Mouse (Mus musculus): ENCODE measurements around the gene Snrnp40. TPM values are rescaled to one million over a fixed set of nuclear protein-coding genes. Genes with fewer than 3 reads are reported as not detected.

Gene Snrnp40
- polyA plus RNA-seq (2017; shearing (Covaris generic)): 100 to 1,000 TPM; 114 to 136 TPM

DNA sequence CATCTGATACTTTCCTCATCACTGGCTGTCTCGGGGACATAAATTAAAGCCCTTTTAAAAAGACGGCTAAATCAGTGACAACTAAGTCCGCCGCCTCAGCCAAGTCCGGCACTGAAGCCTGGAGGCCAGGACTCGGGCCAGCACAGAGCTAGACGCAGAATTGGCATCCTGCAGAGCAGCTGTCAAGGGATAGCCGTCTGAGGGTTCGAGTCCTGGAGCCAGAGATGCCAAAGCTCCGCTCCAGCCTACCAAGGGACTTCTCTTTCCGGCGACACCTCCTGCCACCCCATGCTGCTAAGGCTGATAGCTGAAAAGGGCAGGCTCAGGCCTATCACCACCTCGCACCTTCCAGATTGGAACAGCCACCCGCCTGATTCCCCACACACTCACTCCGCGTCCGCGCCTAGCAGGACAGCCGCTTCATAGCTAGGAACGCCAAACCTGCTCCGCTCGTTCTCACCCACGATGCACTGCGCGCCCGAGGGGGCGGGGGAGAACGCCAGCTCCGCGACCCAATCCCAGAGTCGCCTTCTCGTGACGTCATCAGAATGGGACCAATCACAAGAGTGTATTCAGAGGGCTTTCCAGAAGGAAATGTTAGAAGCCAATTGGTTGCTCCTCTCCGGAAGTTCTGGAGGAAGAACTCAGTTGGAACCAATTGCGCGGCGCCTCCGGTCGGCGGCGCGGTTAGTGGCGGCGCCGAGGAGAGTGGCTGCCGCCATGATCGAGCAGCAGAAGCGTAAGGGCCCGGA is at the start of gene Snrnp40, which contains the start of gene Zcchc17:
Snrnp40 (plus strand) TSS at position 647 of the 752 bp plus-strand sequence.
Zcchc17 (minus strand) TSS at position 458 of the 752 bp plus-strand sequence.

Other genes with a start within 250 kb of the Snrnp40 start
- not detected for gene Hcrtr1, start 220.8 kb upstream of the Snrnp40 start, polyA plus RNA-seq (2017; shearing (Covaris generic))
- gene Tinagl1, start 185.0 kb upstream of the Snrnp40 start, polyA plus RNA-seq (2017; shearing (Covaris generic)): not detected
- not detected for gene Gm853, start 137.7 kb upstream of the Snrnp40 start, polyA plus RNA-seq (2017; shearing (Covaris generic))
- gene Serinc2, start 80.9 kb upstream of the Snrnp40 start, polyA plus RNA-seq (2017; shearing (Covaris generic)): not detected
- under 1 TPM in 1 of 2 experiments, not detected in 1; 0.93 TPM for gene Fabp3, start 51.5 kb upstream of the Snrnp40 start, polyA plus RNA-seq (2017; shearing (Covaris generic))
- under 1 TPM in 1 of 2 experiments, not detected in 1; 0.84 TPM for gene Gm10570, start 51.5 kb upstream of the Snrnp40 start, polyA plus RNA-seq (2017; shearing (Covaris generic))
- gene Zcchc17, start 189 bp upstream of the Snrnp40 start, polyA plus RNA-seq (2017; shearing (Covaris generic)): 10 to 100 TPM; 64.6 to 69.6 TPM
- not detected for gene Nkain1, start 214.0 kb downstream of the Snrnp40 start, polyA plus RNA-seq (2017; shearing (Covaris generic))

Measured in activated CD4-positive, CD25-positive, alpha-beta regulatory T cell (primary cell).